Mouse (Mus musculus) testis, adult 2 months (tissue): Measurements from ENCODE around the gene Pard3. TPM values are rescaled to one million over a fixed set of nuclear protein-coding genes. Genes with fewer than 3 reads are reported as not detected.

ENCODE experiments used
- H3K27ac ChIP-seq: fragments of 200-500 bp; 2 replicates; pipeline ENCODE4 v1.5.1; 2012; ENCODE audit warnings: low read depth, low read length; ENCODE audit not compliant: control insufficient read depth, insufficient read depth
- H3K27me3 ChIP-seq: fragments of 200-500 bp; 2 replicates; pipeline ENCODE4 v1.6.1; 2012; ENCODE audit warnings: mild to moderate bottlenecking, low read length, moderate library complexity; ENCODE audit not compliant: control insufficient read depth, insufficient read depth
- H3K36me3 ChIP-seq: fragments of 200-500 bp; 2 replicates; pipeline ENCODE4 v1.6.1; 2012; ENCODE audit warnings: mild to moderate bottlenecking, low read length; ENCODE audit not compliant: control insufficient read depth, insufficient read depth
- H3K4me1 ChIP-seq: fragments of 200-500 bp; 2 replicates; pipeline ENCODE4 v1.6.1; 2012; ENCODE audit warnings: low read length; ENCODE audit not compliant: control insufficient read depth, insufficient read depth
- H3K4me3 ChIP-seq: fragments of 200-500 bp; 2 replicates; pipeline ENCODE4 v1.5.1; 2012; ENCODE audit warnings: low read depth, mild to moderate bottlenecking, low read length, moderate library complexity, mixed read lengths; ENCODE audit not compliant: control insufficient read depth
- CTCF ChIP-seq: fragments of 200-500 bp; IDR thresholded peaks from 2 replicates; pipeline ENCODE4 v1.5.1; 2012; ENCODE audit warnings: low read depth, mild to moderate bottlenecking, inconsistent platforms, low read length, moderate library complexity; ENCODE audit not compliant: control insufficient read depth, insufficient read depth, insufficient replicate concordance
- POLR2A ChIP-seq: fragments of 200-500 bp; IDR thresholded peaks from 2 replicates; pipeline ENCODE4 v1.6.1; 2012; ENCODE audit warnings: low read depth, mild to moderate bottlenecking, inconsistent platforms, low read length, moderate library complexity; ENCODE audit not compliant: control insufficient read depth
- polyA plus RNA-seq: library from polyadenylated mRNA; depleted of rRNA; stranded (reverse); fragments of >200 nt; gene quantifications from 2 replicates; pipeline ENCODE4 v1.2.3, GENCODE M21; 2012

Pard3 gene
- polyA plus RNA-seq, 1 experiment: 4.1 TPM

GRCm38 (mm10) chr8:127268239-127269024, 204.7 kb downstream of the Pard3 start:
- no peak overlapping the region for H3K4me3 ChIP-seq
- TF ChIP-seq POLR2A (no peak), CTCF (no peak)
- H3K4me1 ChIP-seq: no peaks in the 10 kb centered on the region
- H3K36me3 ChIP-seq: no peaks in the 10 kb centered on the region
- no peaks in the 10 kb centered on the region for H3K27me3 ChIP-seq
- no peak overlapping the region for H3K27ac ChIP-seq

GRCm38 (mm10) chr8:127269082-127269747, 205.5 kb downstream of the Pard3 start:
- no peak overlapping the region for H3K4me3 ChIP-seq
- TF ChIP-seq CTCF: no peak
- TF ChIP-seq POLR2A: no peak
- H3K27ac ChIP-seq: no peak overlapping the region
- H3K27me3 ChIP-seq: no peaks in the 10 kb centered on the region
- no peaks in the 10 kb centered on the region for H3K4me1 ChIP-seq
- no peaks in the 10 kb centered on the region for H3K36me3 ChIP-seq

- H3K36me3 ChIP-seq: no peaks in the 10 kb centered on the region
Observed at GRCm38 (mm10) chr8:127271186-127271585, 207.5 kb downstream of the Pard3 start.

GRCm38 (mm10) chr8:127280299-127280974, 216.7 kb downstream of the Pard3 start:
- TF ChIP-seq POLR2A (no peak), CTCF (no peak)
- Histone ChIP-seq H3K4me1 (no peaks in the 10 kb centered on the region), H3K27me3 (no peaks in the 10 kb centered on the region), H3K27ac (no peak overlapping the region), H3K4me3 (no peak overlapping the region), H3K36me3 (no peaks in the 10 kb centered on the region)

More at GRCm38 (mm10) chr8:127271186-127271585, 207.5 kb downstream of the Pard3 start:
- no peak for TF ChIP-seq POLR2A
- TF ChIP-seq CTCF: no peak
- H3K27me3 ChIP-seq: no peaks in the 10 kb centered on the region
- H3K4me1 ChIP-seq: no peaks in the 10 kb centered on the region
- H3K4me3 ChIP-seq: no peak overlapping the region
- no peak overlapping the region for H3K27ac ChIP-seq

- no peak for TF ChIP-seq POLR2A
- no peak overlapping the region for H3K4me3 ChIP-seq
Observed at GRCm38 (mm10) chr8:127281035-127281434, 217.3 kb downstream of the Pard3 start.

DNA sequence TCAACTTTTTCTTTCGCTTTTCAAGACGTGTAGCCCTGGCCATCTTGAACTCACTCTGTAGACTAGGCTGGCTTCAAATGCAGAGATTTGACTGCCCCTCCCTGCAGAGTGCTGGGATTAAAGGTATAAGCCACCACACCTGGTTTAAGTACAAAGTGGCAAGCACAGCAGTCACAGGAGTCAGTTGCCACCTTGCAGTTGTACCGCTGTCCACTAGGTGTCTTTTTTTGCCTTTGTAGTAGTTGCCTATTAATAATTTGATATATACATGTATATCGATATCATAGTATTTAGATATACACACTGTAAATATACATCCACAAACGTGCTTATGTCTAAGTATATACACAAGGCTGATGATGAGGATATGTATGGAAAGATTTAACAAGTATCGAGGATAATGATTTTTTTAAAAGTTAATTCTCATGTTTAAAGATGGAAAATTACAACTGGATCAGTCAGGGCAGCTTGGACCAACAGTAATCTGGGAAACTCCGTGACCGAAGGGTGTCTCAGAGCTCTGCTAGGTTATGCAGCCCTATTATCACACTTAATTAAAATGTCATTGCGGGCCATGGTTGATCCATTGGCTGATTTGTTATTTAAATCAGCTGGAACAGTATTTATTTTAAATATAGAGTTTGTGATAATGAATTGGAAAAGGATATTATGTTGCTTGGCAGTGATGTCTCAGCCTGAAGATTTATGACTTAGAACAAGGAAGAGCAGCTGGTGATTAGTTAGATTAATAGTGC, 220.9 kb downstream of the Pard3 start:
- no peaks in the 10 kb centered on the region for H3K4me1 ChIP-seq
- H3K36me3 ChIP-seq: no peaks in the 10 kb centered on the region
- H3K4me3 ChIP-seq: no peak overlapping the region
- H3K27me3 ChIP-seq: no peaks in the 10 kb centered on the region
- TF ChIP-seq CTCF (no peak), POLR2A (no peak)
- H3K27ac ChIP-seq: no peak overlapping the region

More at GRCm38 (mm10) chr8:127281035-127281434, 217.3 kb downstream of the Pard3 start:
- Histone ChIP-seq H3K27me3 (no peaks in the 10 kb centered on the region), H3K27ac (no peak overlapping the region), H3K4me1 (no peaks in the 10 kb centered on the region), H3K36me3 (no peaks in the 10 kb centered on the region)
